Comparison of ENCODE assay signal across 8 mouse cellular contexts in genomic region chr4:107652598-107653279, GRCm38 (mm10). TPM values are rescaled to one million over a fixed set of nuclear protein-coding genes. Genes with fewer than 3 reads are reported as not detected.
DNase-seq lines count a peak whose midpoint lies in the region; ATAC-seq lines count a peak whose summit lies in the region.

No protein-coding gene starts in this region.

- peak; percentile 67 to 68 for DNase-seq in adrenal gland, adult 18-20 months (ENCODE audit: low spot score in 2 of 2)
- peak; percentile 40 to 59 for DNase-seq in gastrocnemius, adult 8-10 months (ENCODE audit: low spot score in 2 of 2)
- peak; percentile 36 for DNase-seq in induced T-regulatory cell, adult 2 months (ENCODE audit: low read depth)
- DNase-seq in left cerebral cortex, adult 8-10 months (ENCODE audit: low spot score in 2 of 2) = peak; percentile 59 to 67
- peak; percentile 84 to 91 for DNase-seq in right cerebral cortex, postnatal 10 days (ENCODE audit: low spot score in 2 of 2)
- DNase-seq in yolk sac, embryonic 10.5 days (ENCODE audit: low spot score) = peak; percentile 64

- peak; percentile 87 for ATAC-seq in common myeloid progenitor, adult 5-6 weeks (replicated peaks; ENCODE audit: low read depth, poor library complexity, severe bottlenecking)
- peak; percentile 85 for ATAC-seq in megakaryocyte, adult 5-6 weeks (ENCODE audit: poor library complexity, severe bottlenecking)

RNA-seq across cellular contexts. Expression of gene Dmrtb1, which starts 31.3 kb away (rescaled TPM):
- not detected for total RNA-seq in adrenal gland, adult 18-20 months (2021)
- total RNA-seq in common myeloid progenitor, adult 5-6 weeks (2017) = not detected in 2 replicates
- not detected for total RNA-seq in gastrocnemius, adult 8-10 months (2022)
- 1 to 10 TPM in 1 of 4 experiments, under 1 TPM in 3; 0.27 to 1.0 (median 0.62) TPM for total RNA-seq in left cerebral cortex, adult 8-10 months (2022)
- total RNA-seq in megakaryocyte, adult 5-6 weeks (2015) = 0.39 TPM in 1 of 2 replicates, not detected in the other
- total RNA-seq in megakaryocyte, adult 5-6 weeks (2017) = not detected in 2 replicates

Comparison
In these comparisons a context has a peak if more than half of its experiments do, and no peak if none do; other contexts are left out.
1. Peak in every context shown above with its lines: DNase-seq and ATAC-seq.
2. DNase-seq: peak in every context shown above with its lines; median percentile 88 in right cerebral cortex, postnatal 10 days; 68 in adrenal gland, adult 18-20 months; 64 in yolk sac, embryonic 10.5 days; 63 in left cerebral cortex, adult 8-10 months; 50 in gastrocnemius, adult 8-10 months; 36 in induced T-regulatory cell, adult 2 months.